Mouse (Mus musculus) adrenal gland, postnatal 10 days (tissue): Measurements from ENCODE around the gene Foxo1. TPM values are rescaled to one million over a fixed set of nuclear protein-coding genes. Genes with fewer than 3 reads are reported as not detected.

Experiments used
- DNase-seq: peaks from one replicate; pipeline ENCODE4 v3.0.0; 2021; ENCODE audit warnings: mixed read lengths
- long read RNA-seq, 2 experiments: library from polyadenylated mRNA; stranded (forward); transcript quantifications; one replicate each; pipeline ENCODE4 v2.0.0; 2021
- total RNA-seq, 2 experiments: library from RNA; stranded (reverse); gene quantifications; 2 replicates each; pipeline ENCODE4 v1.2.3; 2021

The Foxo1 gene
- 10 to 100 TPM; 25.9 to 42.2 TPM for total RNA-seq
- long read RNA-seq, experiment 1, full-length matches to known transcripts: 6 of 30 reads
- long read RNA-seq, experiment 1, partial matches to known transcripts: 12 of 30 reads
- long read RNA-seq, experiment 1, other reads (novel, unspliced or antisense): 12 of 30 reads
- long read RNA-seq, experiment 2, full-length matches to known transcripts: 8 of 12 reads
- long read RNA-seq, experiment 2, partial matches to known transcripts: 2 of 12 reads
- long read RNA-seq, experiment 2, other reads (novel, unspliced or antisense): 2 of 12 reads

DNA sequence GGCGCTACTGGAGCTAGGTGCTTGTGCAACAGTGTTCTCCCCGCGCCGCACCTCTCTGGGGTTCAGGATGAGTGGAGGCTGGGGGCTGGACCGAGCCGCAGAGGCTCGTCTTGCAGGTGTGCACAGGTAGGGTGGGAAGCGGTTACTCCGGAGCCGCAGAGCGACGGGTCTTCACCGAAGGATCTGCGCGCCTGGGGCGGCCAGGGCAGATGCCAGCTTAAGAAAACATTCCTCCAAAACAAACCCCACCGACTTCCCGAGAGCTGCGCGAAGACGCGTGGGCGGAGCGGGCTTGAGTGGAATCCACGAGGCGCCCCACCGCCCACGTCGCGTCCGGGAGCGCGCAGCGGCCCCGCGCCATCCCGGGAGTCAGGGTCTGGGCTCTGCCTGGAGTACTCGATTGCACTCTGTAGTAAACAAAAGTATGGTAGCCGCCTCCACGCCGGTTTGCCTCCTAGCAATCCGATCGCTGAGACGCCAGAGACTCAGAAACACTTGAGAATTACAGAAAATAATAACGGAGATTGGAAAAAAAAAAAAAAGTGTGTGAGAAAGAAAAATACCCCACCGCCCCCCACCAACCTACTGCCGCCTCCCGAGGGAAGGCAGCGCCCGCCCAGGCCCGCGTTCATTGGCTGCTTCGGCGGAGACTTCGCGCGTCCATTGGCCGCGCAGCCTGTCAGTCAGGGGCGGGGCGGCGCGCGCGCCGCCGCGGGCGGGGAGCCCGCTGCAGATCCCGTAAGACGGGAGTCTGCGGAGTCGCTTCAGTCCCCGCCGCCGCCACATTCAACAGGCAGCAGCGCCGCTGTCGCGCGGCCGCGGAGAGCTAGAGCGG lies at the start of gene Foxo1:
TSS of gene Foxo1 (plus strand) at position 685 of the 835 bp plus-strand sequence.
- peak; percentile 98 for DNase-seq

DNA sequence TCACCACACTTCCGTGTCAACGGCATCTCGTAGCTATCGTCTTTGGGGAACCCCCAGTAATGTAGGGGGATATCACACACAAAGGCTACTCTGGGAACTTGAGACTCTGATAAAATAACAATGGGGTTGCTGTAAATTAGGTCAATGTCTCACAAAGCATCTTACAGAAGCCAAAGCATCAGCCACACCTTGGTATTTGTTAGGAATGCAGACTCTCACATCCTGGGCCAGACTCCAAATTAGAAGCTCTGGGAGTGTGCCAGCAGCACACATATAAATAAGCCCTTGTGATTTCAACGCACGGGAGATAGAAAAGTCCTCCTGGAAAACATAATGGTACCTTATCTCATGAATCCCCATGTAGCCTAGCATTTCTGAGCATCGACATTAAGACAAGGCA lies 49.3 kb upstream of the Foxo1 start:
- DNase-seq: no peak

- DNase-seq: no peak
Measured at GRCm38 (mm10) chr3:52221082-52221481, 47.1 kb upstream of the Foxo1 start.

DNA sequence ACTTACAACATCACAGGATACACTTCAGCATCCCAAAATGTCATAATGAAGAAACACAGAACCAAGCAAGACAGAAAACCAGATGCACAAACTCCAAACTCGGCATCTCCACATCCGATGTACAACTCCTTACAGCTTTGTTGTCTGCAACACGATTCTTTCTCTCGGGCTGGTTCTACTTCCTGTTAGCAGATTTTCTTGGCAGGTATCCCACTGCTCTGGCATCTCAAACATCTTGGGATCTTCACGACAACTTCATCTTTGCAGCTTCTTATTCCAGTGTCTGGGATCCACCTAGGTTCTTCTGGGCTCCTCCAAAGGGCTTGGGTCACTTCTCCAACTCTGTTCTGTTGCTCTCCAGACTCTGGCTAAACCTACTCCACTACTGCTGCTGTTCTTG lies 46.2 kb upstream of the Foxo1 start:
- no peak for DNase-seq

DNA sequence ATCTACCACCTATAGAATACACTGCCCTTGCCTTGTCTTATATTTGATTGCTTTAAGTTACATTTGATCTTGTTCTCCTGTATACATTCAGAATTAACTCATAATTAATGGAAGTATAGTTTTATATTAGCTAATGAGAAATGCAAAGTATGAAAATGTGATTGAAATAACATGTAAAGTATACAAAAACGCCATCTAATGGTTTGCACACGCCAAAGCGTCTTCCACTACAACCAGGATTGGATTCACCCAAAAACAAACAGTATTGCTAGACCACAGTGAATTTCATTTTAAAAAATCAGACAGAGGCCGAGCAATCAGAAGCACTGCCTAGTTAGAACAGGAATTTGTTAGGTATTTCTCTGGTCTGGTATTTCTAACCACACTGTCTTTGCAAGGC lies 31.6 kb upstream of the Foxo1 start:
- DNase-seq: no peak

- no peak for DNase-seq
Measured at GRCm38 (mm10) chr3:52237136-52237535, 31.0 kb upstream of the Foxo1 start.

DNA sequence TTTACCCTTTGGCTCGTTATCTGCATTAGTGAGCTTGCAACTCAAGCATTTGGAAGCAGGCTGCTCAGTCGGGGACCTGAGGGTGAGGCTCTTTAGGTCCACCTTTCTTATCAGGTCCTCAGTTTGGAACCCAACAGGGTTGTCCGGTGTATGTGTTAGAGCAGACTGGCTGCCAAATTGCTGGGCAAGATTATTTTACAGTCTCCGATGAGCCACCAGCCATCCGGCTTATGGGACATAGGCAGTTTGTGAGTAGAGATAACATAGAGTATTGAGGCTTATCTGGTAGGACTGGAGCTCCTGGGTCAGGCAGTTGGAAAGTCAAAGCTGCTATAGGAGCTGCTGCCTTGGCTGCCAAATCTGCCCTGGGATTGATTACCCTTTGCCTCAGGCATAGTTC lies 27.1 kb upstream of the Foxo1 start:
- DNase-seq: no peak

GRCm38 (mm10) chr3:52242457-52243105 lies 25.6 kb upstream of the Foxo1 start:
- peak; percentile 86 for DNase-seq

- peak; percentile 51 for DNase-seq
Measured at GRCm38 (mm10) chr3:52243271-52244021, 24.7 kb upstream of the Foxo1 start.

- DNase-seq: no peak
Measured at GRCm38 (mm10) chr3:52245996-52246830, 21.9 kb upstream of the Foxo1 start.

DNA sequence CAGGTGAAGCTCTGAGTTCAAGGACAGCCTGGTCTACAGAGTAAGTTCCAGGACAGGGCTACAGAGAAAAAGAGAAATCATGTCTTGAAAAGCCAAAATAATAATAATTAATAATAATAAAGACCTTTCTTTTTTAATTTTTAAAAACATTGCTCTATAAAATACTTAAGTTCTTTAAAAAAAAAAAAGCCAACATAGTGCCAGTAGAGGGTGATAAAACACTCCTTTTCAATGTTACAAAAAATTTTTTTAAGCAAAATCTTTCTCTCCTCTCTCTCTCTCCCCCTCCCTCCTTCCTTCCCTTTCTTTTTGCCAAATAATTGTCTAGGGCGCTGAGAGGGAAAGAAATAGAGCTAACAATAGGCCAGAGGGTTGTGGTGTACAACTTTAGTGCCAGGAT lies 17.0 kb upstream of the Foxo1 start:
- no peak for DNase-seq

DNA sequence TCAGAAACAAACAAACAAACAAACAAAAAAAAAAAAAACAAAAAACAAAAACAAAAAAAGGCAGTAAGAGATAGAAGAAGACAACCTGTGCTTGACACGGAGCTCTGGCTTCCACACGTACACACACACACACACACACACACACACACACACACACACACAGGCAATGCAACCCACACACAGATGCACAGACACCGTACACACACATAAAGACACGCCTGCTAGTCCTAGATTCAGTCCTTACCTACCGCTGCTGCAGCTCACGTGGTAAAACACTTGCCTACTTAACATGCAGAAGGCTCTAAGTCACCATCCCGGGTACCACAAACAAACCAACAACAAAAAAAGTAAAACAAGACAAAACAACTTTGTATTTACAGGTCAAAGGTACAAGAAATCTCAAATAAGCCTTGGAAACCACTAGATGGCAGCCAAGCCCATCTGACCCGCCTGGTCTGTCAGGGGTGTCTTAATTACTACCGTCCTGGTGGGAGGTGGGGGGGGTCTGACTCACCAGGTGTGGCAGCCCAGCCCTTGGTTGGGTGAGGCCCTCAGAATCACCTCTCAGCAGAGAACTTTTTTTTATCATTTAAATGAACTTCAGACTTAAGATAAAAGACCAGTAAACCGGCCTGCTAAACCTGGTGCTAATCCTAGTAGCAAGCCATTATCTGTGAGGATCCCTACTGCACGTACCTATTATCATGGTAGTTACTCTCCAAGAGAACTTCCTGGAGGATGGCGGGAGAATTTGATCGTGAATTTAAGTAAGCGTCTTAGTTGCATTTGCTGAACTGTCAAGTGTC lies 14.3 kb upstream of the Foxo1 start:
- DNase-seq: peak; percentile 42

DNA sequence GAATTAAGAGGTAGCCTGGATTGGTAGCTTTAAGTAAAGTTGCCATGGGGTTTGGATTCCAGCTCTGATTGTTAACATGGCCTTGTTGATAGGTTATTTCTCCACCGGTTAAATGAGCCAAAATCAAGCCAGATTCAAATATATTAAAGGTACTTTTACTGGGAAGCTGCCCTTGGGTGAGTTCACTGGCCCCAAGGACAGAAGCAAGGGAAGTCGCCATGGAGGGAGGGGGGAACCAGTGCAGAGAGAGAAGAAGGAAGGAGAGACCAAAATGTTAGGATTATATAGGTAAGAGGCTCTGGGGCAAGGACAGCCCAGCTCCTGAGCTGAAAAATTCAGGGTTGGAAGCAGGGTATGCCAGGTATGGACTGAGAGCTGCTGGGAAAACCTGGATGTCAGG lies 13.6 kb upstream of the Foxo1 start:
- no peak for DNase-seq

- DNase-seq: peak; percentile 73
Measured at GRCm38 (mm10) chr3:52257782-52258441, 10.2 kb upstream of the Foxo1 start.

DNA sequence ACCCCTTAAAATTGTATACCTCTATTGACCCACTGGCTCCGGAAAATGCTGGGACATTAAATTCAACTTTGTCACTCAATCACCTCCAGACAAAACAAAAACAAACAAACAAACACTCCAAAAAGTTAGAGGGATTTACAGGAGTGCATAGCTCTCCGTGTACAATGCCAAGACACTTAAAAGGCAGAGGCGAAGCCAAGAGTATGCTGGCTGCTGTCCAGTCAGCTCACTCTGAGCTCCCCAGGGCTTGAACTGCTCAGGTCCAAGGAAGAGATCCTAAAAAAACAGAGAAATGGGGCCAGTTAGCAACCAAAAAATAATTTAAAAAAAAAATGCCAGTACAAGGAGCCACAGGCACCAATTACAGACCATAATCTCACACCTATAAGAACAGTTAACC lies 9.6 kb upstream of the Foxo1 start:
- DNase-seq: peak; percentile 74

DNA sequence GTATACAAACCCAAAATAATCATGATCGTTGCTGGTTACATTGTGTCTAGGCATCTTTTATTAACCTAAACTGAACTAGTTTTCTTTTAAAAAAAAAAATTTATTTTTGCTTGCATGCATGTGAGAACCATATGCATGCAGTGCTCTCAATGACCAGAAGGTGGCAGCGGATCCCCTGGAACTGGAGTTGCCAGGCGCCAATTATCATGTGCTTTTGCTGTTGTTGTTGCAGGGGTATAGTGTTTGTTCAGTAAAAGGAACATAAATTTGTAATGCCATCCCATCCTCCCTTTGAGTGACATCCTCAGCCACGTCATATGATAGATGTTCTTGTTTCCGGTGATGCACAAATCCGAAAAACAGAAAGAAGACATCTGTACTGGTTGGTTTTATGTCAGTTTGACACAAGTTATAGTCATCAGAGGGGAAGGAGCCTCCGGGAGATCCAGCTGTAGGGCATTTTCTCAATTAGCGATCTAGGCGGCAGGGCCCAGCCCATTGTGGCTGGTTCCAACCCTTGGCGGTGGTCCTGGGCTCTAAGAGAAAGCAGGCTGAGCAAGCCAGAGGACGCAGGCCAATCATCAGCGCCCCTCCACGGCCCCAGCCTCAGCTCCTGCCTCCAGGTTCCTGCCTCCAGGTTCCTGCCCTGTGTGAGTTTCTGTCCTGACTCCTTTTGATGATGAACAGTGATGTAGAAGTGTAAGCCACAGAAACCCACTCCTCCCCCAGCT lies 5.5 kb upstream of the Foxo1 start:
- DNase-seq: peak; percentile 88

DNA sequence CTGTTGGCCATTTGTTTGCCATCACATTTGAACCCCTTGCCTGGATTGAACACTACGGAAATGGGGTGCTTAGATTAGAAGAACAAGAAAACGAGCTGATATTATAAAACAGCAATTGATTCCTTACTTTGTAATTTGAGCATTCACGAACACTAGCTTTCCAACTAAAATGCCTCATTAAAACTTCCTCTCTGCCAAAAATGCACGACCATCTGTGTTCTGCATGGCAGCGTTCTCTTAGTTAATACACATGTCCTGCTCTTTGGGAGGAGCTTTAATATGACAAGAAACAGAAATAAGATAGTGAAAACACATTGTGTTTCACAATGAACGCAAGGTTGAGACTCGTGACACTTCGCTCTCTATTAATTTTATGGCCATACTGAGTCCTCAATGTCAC lies 3.8 kb upstream of the Foxo1 start:
- DNase-seq: no peak

DNA sequence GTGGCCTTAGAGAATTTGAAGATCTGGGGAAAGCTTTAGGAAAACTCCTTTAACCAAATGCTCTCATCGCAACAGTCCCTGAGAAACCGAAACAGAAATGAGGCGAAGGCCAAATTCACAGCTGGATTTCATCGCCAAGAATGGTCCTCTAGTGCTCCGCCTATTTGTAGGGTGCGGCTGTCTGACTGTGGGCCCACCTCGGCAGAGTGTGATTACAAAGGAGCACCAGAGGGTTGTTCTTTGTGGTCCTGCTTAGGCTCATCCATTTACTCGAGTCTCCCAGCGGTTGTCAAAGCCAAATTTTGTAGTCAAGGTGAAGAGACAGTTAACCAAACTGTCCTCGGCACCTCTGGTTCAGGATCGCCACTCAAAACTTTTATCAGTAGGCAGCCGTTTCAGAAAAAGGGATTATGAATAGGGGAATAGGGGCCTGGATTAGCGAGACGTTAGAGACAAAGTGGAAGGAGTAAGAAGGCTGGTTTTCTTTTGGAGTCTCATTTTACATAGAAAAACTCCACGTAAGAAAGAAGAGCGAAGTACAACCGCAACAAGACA lies 1.5 kb upstream of the Foxo1 start:
- DNase-seq: peak; percentile 34

- no peak for DNase-seq
Measured at GRCm38 (mm10) chr3:52267293-52267651, 864 bp upstream of the Foxo1 start.
